Mouse (Mus musculus) ES-Bruce4 (cell line): ENCODE data around the gene Ssc5d. TPM values are rescaled to one million over a fixed set of nuclear protein-coding genes. Genes with fewer than 3 reads are reported as not detected.

Source experiments
- H3K27ac ChIP-seq: 2 replicates; pipeline ENCODE4 v1.5.1; 2012; ENCODE audit warnings: low read length, inconsistent platforms; ENCODE audit not compliant: insufficient read depth
- H3K27me3 ChIP-seq: 2 replicates; pipeline ENCODE4 v1.6.1; 2012; ENCODE audit warnings: mild to moderate bottlenecking, low read length, inconsistent platforms; ENCODE audit not compliant: control insufficient read depth, poor library complexity, insufficient read depth, severe bottlenecking
- H3K36me3 ChIP-seq: 2 replicates; pipeline ENCODE4 v1.6.1; 2012; ENCODE audit warnings: inconsistent platforms, mild to moderate bottlenecking, low read length, moderate library complexity; ENCODE audit not compliant: control insufficient read depth, poor library complexity, insufficient read depth, severe bottlenecking
- H3K4me1 ChIP-seq: one replicate; pipeline ENCODE4 v1.8.1; 2011; ENCODE audit warnings: low read length; ENCODE audit not compliant: control insufficient read depth, insufficient read depth
- H3K4me3 ChIP-seq: 2 replicates; pipeline ENCODE4 v1.5.1; 2011; ENCODE audit warnings: low read depth, mild to moderate bottlenecking, low read length
- H3K9ac ChIP-seq: 2 replicates; pipeline ENCODE4 v1.6.1; 2012; ENCODE audit warnings: low read depth, mild to moderate bottlenecking, inconsistent platforms; ENCODE audit not compliant: poor library complexity, severe bottlenecking
- H3K9me3 ChIP-seq: replicated peaks from 2 replicates; pipeline ENCODE4 v1.6.1; 2012; ENCODE audit warnings: mild to moderate bottlenecking, low read length, inconsistent platforms; ENCODE audit not compliant: control insufficient read depth, poor library complexity, insufficient read depth, severe bottlenecking
- CTCF ChIP-seq: IDR thresholded peaks from one replicate; pipeline ENCODE4 v1.8.1; 2011; ENCODE audit warnings: low read depth, low read length
- EP300 ChIP-seq: IDR thresholded peaks from 2 replicates; pipeline ENCODE4 v1.6.1; 2011; ENCODE audit warnings: low read depth, low read length; ENCODE audit not compliant: insufficient read depth
- POLR2A ChIP-seq: IDR thresholded peaks from one replicate; pipeline ENCODE4 v1.8.1; 2011; ENCODE audit warnings: low read length; ENCODE audit not compliant: insufficient read depth
- polyA plus RNA-seq: library from polyadenylated mRNA; stranded (reverse); fragments of >200 nt; gene quantifications from 2 replicates; pipeline ENCODE4 v1.2.4, GENCODE M21; 2011; ENCODE audit warnings: low read depth; ENCODE audit not compliant: missing spikeins, insufficient read depth, insufficient read length

The Ssc5d gene
- polyA plus RNA-seq, 1 experiment: 1.5 TPM

GRCm38 (mm10) chr7:4936832-4937231, 11.2 kb downstream of the Ssc5d start:
- Histone ChIP-seq H3K9me3 (no peaks in the 10 kb centered on the region), H3K4me3 (no peak overlapping the region), H3K36me3 (no peaks in the 10 kb centered on the region), H3K4me1 (no peaks in the 10 kb centered on the region), H3K27me3 (no peaks in the 10 kb centered on the region), H3K9ac (no peak overlapping the region), H3K27ac (no peak overlapping the region)
- TF ChIP-seq POLR2A: no peak
- no peak for TF ChIP-seq EP300
- TF ChIP-seq CTCF: no peak

GRCm38 (mm10) chr7:4937392-4937791, 11.8 kb downstream of the Ssc5d start:
- no peak for TF ChIP-seq POLR2A
- no peak for TF ChIP-seq CTCF
- no peak for TF ChIP-seq EP300
- Histone ChIP-seq H3K9me3 (no peaks in the 10 kb centered on the region), H3K4me3 (no peak overlapping the region), H3K9ac (no peak overlapping the region), H3K4me1 (no peaks in the 10 kb centered on the region), H3K27ac (no peak overlapping the region), H3K27me3 (no peaks in the 10 kb centered on the region), H3K36me3 (no peaks in the 10 kb centered on the region)

- Histone ChIP-seq H3K27me3 (no peaks in the 10 kb centered on the region), H3K4me1 (no peaks in the 10 kb centered on the region), H3K27ac (no peak overlapping the region), H3K36me3 (no peaks in the 10 kb centered on the region), H3K9me3 (no peaks in the 10 kb centered on the region), H3K4me3 (no peak overlapping the region), H3K9ac (no peak overlapping the region)
- TF ChIP-seq POLR2A (no peak), EP300 (0 out of 2 replicates have a peak, but pooled peaks have one; percentile 13), CTCF (peak; percentile 99)
These were observed 12.9 kb downstream of the Ssc5d start for GRCm38 (mm10) chr7:4938456-4938855.

- Histone ChIP-seq H3K9ac (no peak overlapping the region), H3K9me3 (no peaks in the 10 kb centered on the region), H3K4me3 (no peak overlapping the region), H3K36me3 (no peaks in the 10 kb centered on the region), H3K27me3 (no peaks in the 10 kb centered on the region), H3K4me1 (no peaks in the 10 kb centered on the region), H3K27ac (no peak overlapping the region)
- TF ChIP-seq POLR2A (no peak), CTCF (peak; percentile 93), EP300 (no peak)
These were observed 14.5 kb downstream of the Ssc5d start for GRCm38 (mm10) chr7:4940068-4940479.

- no peak overlapping the region for H3K4me3 ChIP-seq
- no peaks in the 10 kb centered on the region for H3K27me3 ChIP-seq
- no peaks in the 10 kb centered on the region for H3K4me1 ChIP-seq
- no peaks in the 10 kb centered on the region for H3K9me3 ChIP-seq
- H3K9ac ChIP-seq: no peak overlapping the region
- no peaks in the 10 kb centered on the region for H3K36me3 ChIP-seq
- TF ChIP-seq EP300 (no peak), POLR2A (no peak), CTCF (no peak)
- H3K27ac ChIP-seq: no peak overlapping the region
These were observed 17.1 kb downstream of the Ssc5d start for GRCm38 (mm10) chr7:4942673-4943072.

DNA sequence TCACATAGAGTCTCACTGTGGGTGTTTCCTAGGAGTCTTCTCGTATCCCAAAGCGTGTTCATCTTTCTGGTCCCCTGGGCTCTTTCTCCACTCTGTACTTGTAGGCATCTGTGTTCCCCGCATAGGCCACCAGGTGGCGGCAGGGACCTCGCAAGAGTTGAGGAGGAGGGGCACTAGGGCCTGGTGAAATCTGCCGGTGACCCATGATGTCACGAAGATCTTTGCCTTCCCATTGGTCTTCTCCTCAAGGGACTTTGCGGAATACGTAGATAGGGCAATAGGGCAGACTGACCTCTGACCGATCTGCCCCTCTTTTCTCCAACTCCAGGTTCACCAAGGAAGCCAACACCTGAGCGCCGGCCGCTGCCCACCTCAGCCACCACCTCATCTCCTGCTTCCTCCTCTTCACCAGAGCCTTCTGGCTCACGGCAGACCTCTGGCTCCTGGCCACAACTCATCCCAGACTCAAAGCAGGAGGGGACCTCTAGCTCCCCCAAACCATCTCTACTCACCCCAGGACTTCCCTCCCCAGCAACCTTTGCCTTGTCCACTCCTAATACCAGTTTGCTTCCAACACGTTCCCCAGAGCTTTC, 17.7 kb downstream of the Ssc5d start:
- Histone ChIP-seq H3K36me3 (no peaks in the 10 kb centered on the region), H3K27me3 (no peaks in the 10 kb centered on the region), H3K27ac (no peak overlapping the region), H3K9ac (no peak overlapping the region), H3K4me1 (no peaks in the 10 kb centered on the region), H3K9me3 (no peaks in the 10 kb centered on the region), H3K4me3 (peak overlapping the region; percentile 28)
- peak; percentile 93 for TF ChIP-seq CTCF
- no peak for TF ChIP-seq EP300
